Mouse (Mus musculus): ENCODE data around the gene Krt15. TPM values are rescaled to one million over a fixed set of nuclear protein-coding genes. Genes with fewer than 3 reads are reported as not detected.

The Krt15 gene
- 314 and 354 TPM in 2 replicates for polyA plus RNA-seq (2015; fragmentation: Nextera tagmentation; extraction: Ambion mirVana)

DNA sequence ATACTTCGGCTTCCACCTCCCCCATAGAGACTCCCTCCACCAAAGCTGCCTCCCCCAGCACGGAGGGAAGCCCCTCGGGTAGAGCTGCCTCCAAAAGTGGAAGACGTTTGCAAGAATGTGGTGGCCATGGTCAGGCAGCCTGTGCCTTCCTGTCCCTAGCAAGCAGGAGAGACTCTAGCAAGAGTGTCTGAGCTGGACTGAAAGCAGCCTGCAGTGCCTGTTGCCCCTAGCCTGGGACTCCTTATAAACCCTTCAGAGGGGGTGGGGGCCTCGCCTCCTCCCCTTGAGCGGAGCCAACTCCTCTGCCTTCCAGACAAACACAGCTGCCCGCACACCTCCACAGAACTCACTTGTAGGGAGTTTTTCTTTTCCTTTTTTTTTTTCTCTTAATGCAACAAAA lies at the start of gene Krt15:
Krt15 (minus strand) TSS at position 198 of the 400 bp plus-strand sequence.
- peak within 1 kb of the TSS; percentile 19 for H3K4me3 ChIP-seq
- ATAC-seq (ENCODE audit: insufficient number of reproducible peaks, insufficient read depth, low FRiP score, low TSS enrichment, low read depth): no peak
- H3K27ac ChIP-seq: peak within 1 kb of the TSS; percentile 48; the same call in 1 of the 2 replicates
- H3K9me3 ChIP-seq: no peaks in the 10 kb centered on the region
- H3K4me1 ChIP-seq: peaks cover 18% of the 10 kb centered on the region
- H3K27me3 ChIP-seq: no peaks in the 10 kb centered on the region
- peak within 1 kb of the TSS; percentile 37 for H3K4me2 ChIP-seq
- no peak within 1 kb of the TSS for H3K9ac ChIP-seq
- 54% methylated on average over 7 of the region's 7 CpGs for WGBS
- no peaks in the 10 kb centered on the region for H3K36me3 ChIP-seq

DNA sequence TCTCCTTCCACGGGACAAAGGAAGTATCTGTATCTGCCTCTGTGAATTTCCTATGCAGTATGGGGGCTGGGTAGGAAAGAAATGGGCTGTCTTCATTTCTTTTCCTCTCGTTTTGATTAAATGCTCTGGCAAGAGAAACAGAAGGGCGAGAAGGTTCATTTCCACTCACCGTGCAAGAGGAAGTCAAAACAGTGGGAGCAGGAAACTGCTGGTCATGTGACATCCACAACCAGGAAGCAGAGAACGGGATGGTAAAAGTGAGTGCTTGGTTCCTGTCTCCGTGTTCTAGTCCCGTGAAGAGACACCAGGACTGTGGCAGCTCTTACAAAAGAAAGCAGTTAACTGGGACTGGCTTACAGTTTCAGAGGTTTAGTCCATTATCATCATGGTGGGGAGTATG lies 46.0 kb upstream of the Krt15 start:
- WGBS: 70% methylated on average over 7 of the region's 7 CpGs
- H3K4me3 ChIP-seq: no peak overlapping the region
- H3K9me3 ChIP-seq: no peaks in the 10 kb centered on the region
- H3K4me1 ChIP-seq: no peaks in the 10 kb centered on the region
- no peak overlapping the region for H3K4me2 ChIP-seq
- no peak overlapping the region for H3K9ac ChIP-seq
- H3K27me3 ChIP-seq: no peaks in the 10 kb centered on the region
- no peak overlapping the region for H3K27ac ChIP-seq
- ATAC-seq (ENCODE audit: insufficient number of reproducible peaks, insufficient read depth, low FRiP score, low TSS enrichment, low read depth): no peak
- no peaks in the 10 kb centered on the region for H3K36me3 ChIP-seq

GRCm38 (mm10) chr11:100179260-100179659 lies 43.5 kb upstream of the Krt15 start:
- ATAC-seq (ENCODE audit: insufficient number of reproducible peaks, insufficient read depth, low FRiP score, low TSS enrichment, low read depth): no peak
- Histone ChIP-seq H3K9ac (no peak overlapping the region), H3K4me3 (no peak overlapping the region), H3K4me2 (no peak overlapping the region), H3K9me3 (no peaks in the 10 kb centered on the region), H3K4me1 (no peaks in the 10 kb centered on the region), H3K36me3 (no peaks in the 10 kb centered on the region), H3K27ac (no peak overlapping the region), H3K27me3 (no peaks in the 10 kb centered on the region)
- WGBS: 81% methylated on average over 3 of the region's 3 CpGs

DNA sequence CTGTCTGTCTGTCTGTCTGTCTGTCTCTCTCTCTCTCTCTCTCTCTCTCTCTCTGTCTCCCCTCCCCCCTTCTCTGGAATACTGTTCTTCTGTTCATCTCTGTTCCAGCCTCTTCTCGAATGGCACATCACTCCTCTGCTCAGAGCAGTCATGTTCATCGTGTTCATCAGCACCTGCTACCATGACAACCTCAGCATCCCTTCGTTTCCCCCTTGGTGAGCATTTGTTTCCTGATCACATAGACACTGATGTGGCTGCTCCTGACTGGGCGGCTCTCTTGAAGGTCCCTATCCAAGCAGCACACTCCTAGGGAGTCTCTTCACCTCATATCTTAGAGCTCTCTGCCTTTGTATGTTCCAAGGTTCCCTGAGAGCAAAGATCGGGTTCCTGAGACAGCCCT lies 42.6 kb upstream of the Krt15 start:
- H3K9ac ChIP-seq: no peak overlapping the region
- H3K27me3 ChIP-seq: no peaks in the 10 kb centered on the region
- H3K36me3 ChIP-seq: no peaks in the 10 kb centered on the region
- no peaks in the 10 kb centered on the region for H3K9me3 ChIP-seq
- H3K27ac ChIP-seq: no peak overlapping the region
- WGBS: 80% methylated on average over 5 of the region's 5 CpGs
- no peak for ATAC-seq (ENCODE audit: insufficient number of reproducible peaks, insufficient read depth, low FRiP score, low TSS enrichment, low read depth)
- H3K4me3 ChIP-seq: no peak overlapping the region
- H3K4me1 ChIP-seq: no peaks in the 10 kb centered on the region
- no peak overlapping the region for H3K4me2 ChIP-seq

DNA sequence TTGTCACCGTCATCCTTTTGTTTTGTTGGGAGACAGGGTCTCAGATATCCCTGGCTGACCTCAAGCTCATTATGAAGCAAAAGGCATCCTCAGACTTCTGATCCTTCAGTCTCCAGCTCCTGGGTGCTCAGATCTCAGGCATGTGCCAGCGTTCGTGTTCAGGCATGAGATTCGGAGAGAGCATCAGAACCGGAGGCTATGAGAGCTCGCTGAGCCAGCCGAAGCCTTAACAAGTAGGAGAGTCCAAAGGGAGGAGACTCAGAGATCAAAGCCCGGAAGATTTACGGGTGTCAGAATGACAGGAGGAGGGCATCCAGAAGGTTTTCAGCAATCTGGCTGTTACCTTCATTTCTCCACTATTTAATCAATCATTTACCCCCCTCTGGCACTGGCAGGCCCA lies 41.1 kb upstream of the Krt15 start:
- H3K4me2 ChIP-seq: no peak overlapping the region
- no peaks in the 10 kb centered on the region for H3K27me3 ChIP-seq
- no peak for ATAC-seq (ENCODE audit: insufficient number of reproducible peaks, insufficient read depth, low FRiP score, low TSS enrichment, low read depth)
- H3K27ac ChIP-seq: no peak overlapping the region
- H3K9me3 ChIP-seq: no peaks in the 10 kb centered on the region
- no peaks in the 10 kb centered on the region for H3K4me1 ChIP-seq
- no peak overlapping the region for H3K9ac ChIP-seq
- no peaks in the 10 kb centered on the region for H3K36me3 ChIP-seq
- 65% methylated on average over 9 of the region's 9 CpGs for WGBS
- no peak overlapping the region for H3K4me3 ChIP-seq

DNA sequence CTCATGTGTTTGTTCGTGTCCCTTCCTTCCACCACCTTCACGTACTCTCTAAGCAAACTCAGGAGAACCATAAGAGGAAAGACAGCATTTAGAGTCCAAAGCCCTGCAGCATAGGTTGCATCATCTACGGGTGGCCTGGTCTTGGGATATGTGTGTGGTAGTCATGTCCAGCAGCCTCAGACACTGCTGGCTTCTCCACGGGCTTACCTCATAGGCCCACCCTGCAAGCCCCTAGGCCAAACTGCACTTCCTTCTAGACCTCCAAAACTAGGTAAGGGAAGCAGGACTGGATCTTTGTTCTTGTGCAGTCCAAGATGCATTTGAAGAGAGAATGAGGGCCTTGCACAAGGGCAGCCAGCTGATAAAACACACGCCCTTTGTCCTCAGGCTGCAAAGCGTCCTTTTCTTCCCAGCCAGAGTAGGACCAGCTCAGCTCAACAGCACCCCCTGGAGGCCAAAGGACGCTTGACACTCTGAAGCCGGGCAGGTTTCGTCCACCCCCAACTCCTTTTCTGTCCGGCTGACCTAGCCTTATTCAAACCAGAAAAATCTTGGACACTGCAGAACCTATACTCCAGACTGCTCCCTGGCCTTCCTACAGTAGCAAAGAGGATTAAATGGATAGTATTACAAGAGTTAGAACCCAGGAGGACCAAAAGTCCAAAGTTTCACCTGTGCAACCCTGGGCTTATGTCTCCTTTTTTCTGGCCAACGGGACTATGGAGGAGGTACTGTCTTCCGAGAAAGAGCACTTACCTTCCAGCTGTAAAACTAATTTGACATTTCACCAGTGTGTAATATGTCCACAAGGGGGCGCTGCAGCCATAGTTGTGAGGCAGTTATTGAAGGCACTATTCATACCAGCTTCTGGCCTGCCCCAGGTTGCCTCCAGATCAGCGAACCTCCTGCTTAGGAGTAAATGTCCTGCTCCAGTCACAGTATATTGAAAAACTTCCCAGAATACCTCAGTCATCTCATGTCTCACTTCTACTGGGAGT lies 33.3 kb upstream of the Krt15 start:
- no peaks in the 10 kb centered on the region for H3K36me3 ChIP-seq
- H3K9ac ChIP-seq: no peak overlapping the region
- peaks cover 12% of the 10 kb centered on the region; the same call in 1 of the 2 replicates for H3K4me1 ChIP-seq
- ATAC-seq (ENCODE audit: insufficient number of reproducible peaks, insufficient read depth, low FRiP score, low TSS enrichment, low read depth): no peak; the same call in 1 of the 2 replicates
- 27% methylated on average over 14 of the region's 14 CpGs for WGBS
- no peak overlapping the region for H3K4me3 ChIP-seq
- H3K27me3 ChIP-seq: no peaks in the 10 kb centered on the region
- no peaks in the 10 kb centered on the region for H3K9me3 ChIP-seq
- H3K27ac ChIP-seq: no peak overlapping the region
- H3K4me2 ChIP-seq: no peak overlapping the region

GRCm38 (mm10) chr11:100168071-100168470 lies 32.3 kb upstream of the Krt15 start:
- H3K27me3 ChIP-seq: no peaks in the 10 kb centered on the region
- H3K4me1 ChIP-seq: peaks cover 12% of the 10 kb centered on the region; the same call in 1 of the 2 replicates
- H3K27ac ChIP-seq: no peak overlapping the region
- H3K9me3 ChIP-seq: no peaks in the 10 kb centered on the region
- H3K36me3 ChIP-seq: no peaks in the 10 kb centered on the region
- H3K4me3 ChIP-seq: no peak overlapping the region
- H3K9ac ChIP-seq: no peak overlapping the region
- H3K4me2 ChIP-seq: no peak overlapping the region
- WGBS: 74% methylated on average over 8 of the region's 8 CpGs
- no peak for ATAC-seq (ENCODE audit: insufficient number of reproducible peaks, insufficient read depth, low FRiP score, low TSS enrichment, low read depth)

GRCm38 (mm10) chr11:100164392-100164791 lies 28.7 kb upstream of the Krt15 start:
- no peak for ATAC-seq (ENCODE audit: insufficient number of reproducible peaks, insufficient read depth, low FRiP score, low TSS enrichment, low read depth)
- H3K4me3 ChIP-seq: no peak overlapping the region
- H3K4me2 ChIP-seq: no peak overlapping the region
- H3K9ac ChIP-seq: no peak overlapping the region
- peaks cover 12% of the 10 kb centered on the region; the same call in 1 of the 2 replicates for H3K4me1 ChIP-seq
- H3K36me3 ChIP-seq: no peaks in the 10 kb centered on the region
- WGBS: 55% methylated on average over 7 of the region's 7 CpGs
- H3K27ac ChIP-seq: no peak overlapping the region
- no peaks in the 10 kb centered on the region for H3K27me3 ChIP-seq
- no peaks in the 10 kb centered on the region for H3K9me3 ChIP-seq

- no peak for ATAC-seq (ENCODE audit: insufficient number of reproducible peaks, insufficient read depth, low FRiP score, low TSS enrichment, low read depth)
- Histone ChIP-seq H3K9me3 (no peaks in the 10 kb centered on the region), H3K4me1 (peaks cover 6% of the 10 kb centered on the region; the same call in 1 of the 2 replicates), H3K27ac (no peak overlapping the region), H3K27me3 (no peaks in the 10 kb centered on the region; the same call in 1 of the 2 replicates), H3K4me3 (no peak overlapping the region), H3K36me3 (no peaks in the 10 kb centered on the region), H3K9ac (no peak overlapping the region), H3K4me2 (no peak overlapping the region)
- WGBS: 59% methylated on average over 6 of the region's 6 CpGs
Measured at GRCm38 (mm10) chr11:100157908-100158477, 22.3 kb upstream of the Krt15 start.

DNA sequence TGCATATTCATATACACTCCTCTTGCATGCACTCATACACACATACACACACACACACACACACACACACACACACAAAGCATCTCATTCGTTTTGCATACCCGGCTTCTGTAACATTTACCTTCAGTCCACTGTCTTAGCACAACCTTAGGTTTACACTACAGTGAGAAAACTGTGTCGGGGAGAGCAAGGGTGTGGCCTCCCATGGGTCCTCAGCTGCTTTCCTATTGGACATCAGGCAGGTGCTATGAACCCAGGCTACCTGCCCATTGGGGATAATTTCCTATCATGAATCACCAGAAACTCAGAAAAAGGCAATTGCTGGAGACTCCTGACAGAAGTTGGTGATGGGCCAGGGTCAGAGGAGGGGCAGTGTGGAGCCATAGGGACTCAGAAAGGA lies 21.6 kb upstream of the Krt15 start:
- no peak overlapping the region for H3K4me3 ChIP-seq
- H3K36me3 ChIP-seq: no peaks in the 10 kb centered on the region
- no peak overlapping the region for H3K27ac ChIP-seq
- H3K9ac ChIP-seq: no peak overlapping the region
- H3K4me1 ChIP-seq: peaks cover 6% of the 10 kb centered on the region; the same call in 1 of the 2 replicates
- H3K4me2 ChIP-seq: no peak overlapping the region
- no peaks in the 10 kb centered on the region for H3K9me3 ChIP-seq
- no peaks in the 10 kb centered on the region; the same call in 1 of the 2 replicates for H3K27me3 ChIP-seq
- WGBS: 71% methylated on average over 3 of the region's 3 CpGs
- ATAC-seq (ENCODE audit: insufficient number of reproducible peaks, insufficient read depth, low FRiP score, low TSS enrichment, low read depth): no peak

DNA sequence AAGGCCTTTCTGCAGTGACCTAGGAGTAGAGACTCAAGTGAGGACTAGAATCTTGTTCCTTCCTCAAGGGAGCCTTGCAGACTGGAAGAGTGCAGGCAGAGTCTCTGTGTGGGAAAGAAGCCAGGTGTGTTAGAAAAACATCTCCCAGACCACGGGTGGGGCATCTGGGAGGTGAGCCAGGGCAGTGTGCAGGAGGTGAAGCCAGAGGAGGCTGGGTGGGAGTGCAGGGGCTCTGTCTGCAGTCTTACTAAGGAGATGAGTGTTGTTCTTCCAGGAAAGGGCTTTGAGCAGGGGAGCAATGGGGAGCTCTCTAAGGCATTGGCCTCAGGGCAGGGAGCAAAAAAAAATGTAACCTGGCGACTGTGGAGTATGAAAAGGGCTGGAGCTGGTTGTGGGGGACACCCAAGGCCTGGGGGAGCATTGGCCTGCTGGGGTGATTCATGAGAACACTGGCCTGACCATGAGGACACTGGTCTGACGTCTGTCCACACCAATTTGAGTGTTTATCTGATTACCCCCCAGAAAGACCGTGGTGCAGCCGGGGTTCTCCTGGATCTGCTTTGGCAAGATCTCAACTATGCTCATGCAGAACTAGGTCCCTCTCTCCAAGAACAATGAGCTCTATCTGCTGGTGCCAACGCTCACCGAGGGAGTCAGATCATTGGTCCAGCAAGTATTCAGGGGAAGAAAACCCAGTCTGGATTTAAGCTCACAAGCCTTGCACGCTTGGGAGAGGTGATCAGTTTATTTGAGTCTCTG lies 19.9 kb upstream of the Krt15 start:
- Histone ChIP-seq H3K9me3 (no peaks in the 10 kb centered on the region), H3K27me3 (no peaks in the 10 kb centered on the region; the same call in 1 of the 2 replicates), H3K4me1 (peaks cover 6% of the 10 kb centered on the region; the same call in 1 of the 2 replicates), H3K4me2 (no peak overlapping the region), H3K4me3 (no peak overlapping the region), H3K36me3 (no peaks in the 10 kb centered on the region), H3K27ac (no peak overlapping the region), H3K9ac (no peak overlapping the region)
- no peak for ATAC-seq (ENCODE audit: insufficient number of reproducible peaks, insufficient read depth, low FRiP score, low TSS enrichment, low read depth)
- 64% methylated on average over 8 of the region's 8 CpGs for WGBS

All from embryonic facial prominence, embryonic 13.5 days (tissue).